Mouse (Mus musculus): ENCODE results near the gene Zfp526. TPM values are rescaled to one million over a fixed set of nuclear protein-coding genes. Genes with fewer than 3 reads are reported as not detected.

Gene Zfp526
- polyA plus RNA-seq, 1 experiment = 5.4 TPM

DNA sequence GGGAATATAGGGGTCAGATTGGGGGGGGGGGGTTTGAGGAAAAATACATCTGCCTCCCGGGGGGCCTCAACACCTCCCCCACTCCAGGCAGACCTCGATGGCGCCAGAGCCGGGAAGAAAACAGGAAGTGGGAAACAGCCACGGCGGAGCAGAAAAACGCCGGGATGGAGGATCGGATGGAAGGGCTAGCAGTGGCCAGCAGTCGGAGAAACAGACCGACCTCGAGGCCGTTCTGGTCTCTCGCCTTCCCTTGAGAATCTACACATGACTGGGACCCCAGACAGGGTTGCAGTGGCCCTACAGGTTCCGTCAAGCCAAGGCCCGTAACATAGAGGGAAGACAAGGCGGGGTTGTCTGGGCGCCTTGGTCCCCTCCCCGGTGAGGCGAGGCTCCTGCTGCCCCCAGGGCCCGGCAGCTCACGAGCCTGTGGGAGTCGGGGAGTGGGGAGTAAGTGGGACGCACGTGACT is 27.7 kb downstream of the Zfp526 start:
- Histone ChIP-seq H3K4me3 (ENCODE audit: insufficient read depth, poor library complexity, severe bottlenecking) (peak overlapping the region; percentile 92), H3K79me2 (ENCODE audit: control insufficient read depth, insufficient read depth) (peaks cover 61% of the 10 kb centered on the region), H3ac (ENCODE audit: control insufficient read depth, insufficient read length, low read depth) (peak overlapping the region; percentile 94), H3K27me3 (ENCODE audit: control insufficient read depth, insufficient read depth, insufficient read length) (no peaks in the 10 kb centered on the region), H3K79me3 (ENCODE audit: low read depth) (peaks cover 49% of the 10 kb centered on the region), H3K36me3 (ENCODE audit: control insufficient read depth, insufficient read depth) (peaks cover 16% of the 10 kb centered on the region)
- no peak for TF ChIP-seq USF1 (IDR thresholded peaks at IDR 0.05; ENCODE audit: low read depth)
- TF ChIP-seq CEBPB (IDR thresholded peaks at IDR 0.05; ENCODE audit: low read depth) = no peak
- TF ChIP-seq MYOD1 (IDR thresholded peaks at IDR 0.05; ENCODE audit: control insufficient read depth, insufficient read length, low read depth) = no peak
- TF ChIP-seq FOSL1 (IDR thresholded peaks at IDR 0.05; ENCODE audit: insufficient read depth, low read length, poor library complexity, severe bottlenecking) = no peak
- no peak for TF ChIP-seq MAX (IDR thresholded peaks at IDR 0.05)
- no peak for TF ChIP-seq CTCF (IDR thresholded peaks at IDR 0.05; ENCODE audit: control insufficient read depth, insufficient read depth, insufficient read length)
- TF ChIP-seq MYOG (IDR thresholded peaks at IDR 0.05; ENCODE audit: control insufficient read depth, extremely low read depth, insufficient read length) = no peak

GRCm38 (mm10) chr7:25249314-25250140 is 28.3 kb downstream of the Zfp526 start:
- H3K79me3 ChIP-seq (ENCODE audit: low read depth) = peaks cover 49% of the 10 kb centered on the region
- peaks cover 60% of the 10 kb centered on the region for H3K79me2 ChIP-seq (ENCODE audit: control insufficient read depth, insufficient read depth)
- no peak for TF ChIP-seq MYOG (IDR thresholded peaks at IDR 0.05; ENCODE audit: control insufficient read depth, extremely low read depth, insufficient read length)
- no peak for TF ChIP-seq CEBPB (IDR thresholded peaks at IDR 0.05; ENCODE audit: low read depth)
- TF ChIP-seq USF1 (IDR thresholded peaks at IDR 0.05; ENCODE audit: low read depth) = no peak
- TF ChIP-seq FOSL1 (IDR thresholded peaks at IDR 0.05; ENCODE audit: insufficient read depth, low read length, poor library complexity, severe bottlenecking) = no peak
- TF ChIP-seq MYOD1 (IDR thresholded peaks at IDR 0.05; ENCODE audit: control insufficient read depth, insufficient read length, low read depth) = no peak
- no peak for TF ChIP-seq MAX (IDR thresholded peaks at IDR 0.05)
- TF ChIP-seq CTCF (IDR thresholded peaks at IDR 0.05; ENCODE audit: control insufficient read depth, insufficient read depth, insufficient read length) = no peak
- no peaks in the 10 kb centered on the region for H3K27me3 ChIP-seq (ENCODE audit: control insufficient read depth, insufficient read depth, insufficient read length)
- H3K36me3 ChIP-seq (ENCODE audit: control insufficient read depth, insufficient read depth) = peaks cover 16% of the 10 kb centered on the region
- H3K4me3 ChIP-seq (ENCODE audit: insufficient read depth, poor library complexity, severe bottlenecking) = peak overlapping the region; percentile 92
- H3ac ChIP-seq (ENCODE audit: control insufficient read depth, insufficient read length, low read depth) = peak overlapping the region; percentile 94

- Histone ChIP-seq H3ac (ENCODE audit: control insufficient read depth, insufficient read length, low read depth) (peak within 1 kb of the TSS; percentile 77), H3K36me3 (ENCODE audit: control insufficient read depth, insufficient read depth) (peaks cover 10% of the 10 kb centered on the region), H3K27me3 (ENCODE audit: control insufficient read depth, insufficient read depth, insufficient read length) (no peaks in the 10 kb centered on the region), H3K4me3 (ENCODE audit: insufficient read depth, poor library complexity, severe bottlenecking) (peak within 1 kb of the TSS; percentile 92), H3K79me2 (ENCODE audit: control insufficient read depth, insufficient read depth) (peaks cover 51% of the 10 kb centered on the region), H3K79me3 (ENCODE audit: low read depth) (peaks cover 44% of the 10 kb centered on the region)
- no peak for TF ChIP-seq CEBPB (IDR thresholded peaks at IDR 0.05; ENCODE audit: low read depth)
- no peak for TF ChIP-seq FOSL1 (IDR thresholded peaks at IDR 0.05; ENCODE audit: insufficient read depth, low read length, poor library complexity, severe bottlenecking)
- TF ChIP-seq MYOD1 (IDR thresholded peaks at IDR 0.05; ENCODE audit: control insufficient read depth, insufficient read length, low read depth) = no peak
- no peak for TF ChIP-seq USF1 (IDR thresholded peaks at IDR 0.05; ENCODE audit: low read depth)
- no peak for TF ChIP-seq MYOG (IDR thresholded peaks at IDR 0.05; ENCODE audit: control insufficient read depth, extremely low read depth, insufficient read length)
- no peak for TF ChIP-seq CTCF (IDR thresholded peaks at IDR 0.05; ENCODE audit: control insufficient read depth, insufficient read depth, insufficient read length)
- TF ChIP-seq MAX (IDR thresholded peaks at IDR 0.05) = no peak
These were observed 29.1 kb downstream of the Zfp526 start, which contains the start of gene Erf for GRCm38 (mm10) chr7:25250141-25250972. Erf (minus strand) TSS chr7:25250761.

- H3K79me3 ChIP-seq (ENCODE audit: low read depth) = peaks cover 35% of the 10 kb centered on the region
- TF ChIP-seq MYOD1 (IDR thresholded peaks at IDR 0.05; ENCODE audit: control insufficient read depth, insufficient read length, low read depth) (no peak), CEBPB (IDR thresholded peaks at IDR 0.05; ENCODE audit: low read depth) (no peak), MYOG (IDR thresholded peaks at IDR 0.05; ENCODE audit: control insufficient read depth, extremely low read depth, insufficient read length) (no peak), FOSL1 (IDR thresholded peaks at IDR 0.05; ENCODE audit: insufficient read depth, low read length, poor library complexity, severe bottlenecking) (no peak), MAX (IDR thresholded peaks at IDR 0.05) (no peak), USF1 (IDR thresholded peaks at IDR 0.05; ENCODE audit: low read depth) (no peak), CTCF (IDR thresholded peaks at IDR 0.05; ENCODE audit: control insufficient read depth, insufficient read depth, insufficient read length) (no peak)
- peak overlapping the region; percentile 77 for H3ac ChIP-seq (ENCODE audit: control insufficient read depth, insufficient read length, low read depth)
- H3K36me3 ChIP-seq (ENCODE audit: control insufficient read depth, insufficient read depth) = peaks cover 2% of the 10 kb centered on the region
- no peaks in the 10 kb centered on the region for H3K27me3 ChIP-seq (ENCODE audit: control insufficient read depth, insufficient read depth, insufficient read length)
- peak overlapping the region; percentile 26 for H3K4me3 ChIP-seq (ENCODE audit: insufficient read depth, poor library complexity, severe bottlenecking)
- peaks cover 43% of the 10 kb centered on the region for H3K79me2 ChIP-seq (ENCODE audit: control insufficient read depth, insufficient read depth)
These were observed 30.0 kb downstream of the Zfp526 start for GRCm38 (mm10) chr7:25251071-25251791.

GRCm38 (mm10) chr7:25251822-25252221 is 30.6 kb downstream of the Zfp526 start:
- H3ac ChIP-seq (ENCODE audit: control insufficient read depth, insufficient read length, low read depth) = no peak overlapping the region
- peaks cover 37% of the 10 kb centered on the region for H3K79me2 ChIP-seq (ENCODE audit: control insufficient read depth, insufficient read depth)
- TF ChIP-seq CEBPB (IDR thresholded peaks at IDR 0.05; ENCODE audit: low read depth) = no peak
- TF ChIP-seq MYOD1 (IDR thresholded peaks at IDR 0.05; ENCODE audit: control insufficient read depth, insufficient read length, low read depth) = no peak
- no peak for TF ChIP-seq MAX (IDR thresholded peaks at IDR 0.05)
- TF ChIP-seq CTCF (IDR thresholded peaks at IDR 0.05; ENCODE audit: control insufficient read depth, insufficient read depth, insufficient read length) = no peak
- no peak overlapping the region for H3K4me3 ChIP-seq (ENCODE audit: insufficient read depth, poor library complexity, severe bottlenecking)
- H3K27me3 ChIP-seq (ENCODE audit: control insufficient read depth, insufficient read depth, insufficient read length) = no peaks in the 10 kb centered on the region
- H3K79me3 ChIP-seq (ENCODE audit: low read depth) = peaks cover 29% of the 10 kb centered on the region
- H3K36me3 ChIP-seq (ENCODE audit: control insufficient read depth, insufficient read depth) = no peaks in the 10 kb centered on the region
